Mouse (Mus musculus) embryonic facial prominence, embryonic 11.5 days (tissue): ENCODE data around the gene Sipa1l2. TPM values are rescaled to one million over a fixed set of nuclear protein-coding genes. Genes with fewer than 3 reads are reported as not detected.

Experiments
- ATAC-seq: fragments of 200-750 bp; cut with Nextera tagmentation; replicated peaks from 2 replicates; pipeline ENCODE4 v1.8.0; 2017; ENCODE audit warnings: low read depth; ENCODE audit not compliant: insufficient number of reproducible peaks, low FRiP score, low TSS enrichment
- DNase-seq: peaks from one replicate; pipeline ENCODE4 v3.0.0-alpha.2; 2015; ENCODE audit warnings: low spot score
- H3K27ac ChIP-seq: fragments of 300-500 bp; sonication (generic); replicated peaks from 2 replicates; pipeline ENCODE4 v1.5.1; 2014; ENCODE audit warnings: mild to moderate bottlenecking, low read depth, low read length, control low read depth
- H3K27me3 ChIP-seq: fragments of 300-500 bp; sonication (generic); 2 replicates; pipeline ENCODE4 v1.6.1; 2014; ENCODE audit warnings: mild to moderate bottlenecking, low read length, moderate library complexity, mixed read lengths; ENCODE audit not compliant: control insufficient read depth, insufficient read depth
- H3K36me3 ChIP-seq: fragments of 300-500 bp; sonication (generic); replicated peaks from 2 replicates; pipeline ENCODE4 v1.6.1; 2014; ENCODE audit warnings: low read depth, mild to moderate bottlenecking, low read length, moderate library complexity, mixed read lengths; ENCODE audit not compliant: control insufficient read depth, insufficient read depth
- H3K4me1 ChIP-seq: fragments of 300-500 bp; sonication (generic); 2 replicates; pipeline ENCODE4 v1.6.1; 2014; ENCODE audit warnings: low read length, mixed read lengths; ENCODE audit not compliant: control insufficient read depth, insufficient read depth
- H3K4me2 ChIP-seq: fragments of 300-500 bp; sonication (generic); 2 replicates; pipeline ENCODE4 v1.6.1; 2014; ENCODE audit warnings: low read depth, mild to moderate bottlenecking, control low read depth, low read length, moderate library complexity
- H3K4me3 ChIP-seq: fragments of 300-500 bp; sonication (generic); 2 replicates; pipeline ENCODE4 v1.5.1; 2014; ENCODE audit warnings: low read depth, low read length, control low read depth
- H3K9ac ChIP-seq: fragments of 300-500 bp; sonication (generic); replicated peaks from 2 replicates; pipeline ENCODE4 v1.6.1; 2014; ENCODE audit warnings: mild to moderate bottlenecking, control low read depth, low read length
- H3K9me3 ChIP-seq: fragments of 300-500 bp; sonication (generic); replicated peaks from 2 replicates; pipeline ENCODE4 v1.6.1; 2016; ENCODE audit warnings: mild to moderate bottlenecking, low read length, inconsistent platforms, mixed read lengths; ENCODE audit not compliant: control insufficient read depth
- WGBS: fragments of 180-500 bp; shearing (Covaris S2); extraction: QIAGEN DNeasy Blood & Tissue Kit; methylation state at CpG from one replicate; pipeline ENCODE4 v1.1.7; 2014; 5-methylcytosine and 5-hydroxymethylcytosine counted together
- polyA plus RNA-seq: library from polyadenylated mRNA; unstranded; fragments of >200 nt; fragmentation: Nextera tagmentation; extraction: Ambion mirVana; gene quantifications from 2 replicates; pipeline ENCODE4 v1.2.1, GENCODE M21; 2014

Sipa1l2 gene
- polyA plus RNA-seq, 1 experiment from 2014 or later: 9.4 TPM

DNA sequence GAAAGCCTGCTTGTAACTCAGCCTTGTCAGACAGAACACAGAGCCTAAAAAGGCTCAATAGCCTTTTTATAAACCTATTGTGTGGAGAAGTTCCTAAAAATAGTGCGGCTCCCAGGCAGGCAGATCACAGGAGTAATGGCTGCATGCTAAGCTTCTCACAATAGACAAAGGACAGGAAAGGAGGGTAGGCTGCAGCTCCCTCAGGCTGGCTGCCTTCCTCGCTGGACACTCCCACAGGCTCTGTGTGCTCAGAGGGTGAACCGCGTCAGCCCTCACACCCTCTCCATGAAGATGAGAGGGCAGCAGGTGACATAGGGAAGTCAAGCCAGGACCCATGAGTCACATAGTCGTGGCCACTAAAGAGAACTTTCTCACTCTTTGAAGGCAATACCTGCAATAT, 55.7 kb downstream of the Sipa1l2 start:
- H3K9me3 ChIP-seq: no peaks in the 10 kb centered on the region
- ATAC-seq (no peak), DNase-seq (no peak)
- no peak overlapping the region for H3K4me2 ChIP-seq
- WGBS: 22% methylated on average over 5 of the region's 5 CpGs
- no peaks in the 10 kb centered on the region for H3K27me3 ChIP-seq
- H3K27ac ChIP-seq: no peak overlapping the region
- H3K36me3 ChIP-seq: no peaks in the 10 kb centered on the region
- H3K4me1 ChIP-seq: no peaks in the 10 kb centered on the region; the same call in 1 of the 2 replicates
- H3K4me3 ChIP-seq: no peak overlapping the region
- H3K9ac ChIP-seq: no peak overlapping the region

GRCm38 (mm10) chr8:125513242-125513866, 56.3 kb downstream of the Sipa1l2 start:
- Histone ChIP-seq H3K36me3 (no peaks in the 10 kb centered on the region), H3K9me3 (no peaks in the 10 kb centered on the region), H3K4me2 (no peak overlapping the region), H3K27me3 (no peaks in the 10 kb centered on the region), H3K4me3 (no peak overlapping the region), H3K9ac (no peak overlapping the region), H3K27ac (no peak overlapping the region), H3K4me1 (no peaks in the 10 kb centered on the region; the same call in 1 of the 2 replicates)
- DNase-seq (no peak), ATAC-seq (no peak)
- 64% methylated on average over 5 of the region's 5 CpGs for WGBS

DNA sequence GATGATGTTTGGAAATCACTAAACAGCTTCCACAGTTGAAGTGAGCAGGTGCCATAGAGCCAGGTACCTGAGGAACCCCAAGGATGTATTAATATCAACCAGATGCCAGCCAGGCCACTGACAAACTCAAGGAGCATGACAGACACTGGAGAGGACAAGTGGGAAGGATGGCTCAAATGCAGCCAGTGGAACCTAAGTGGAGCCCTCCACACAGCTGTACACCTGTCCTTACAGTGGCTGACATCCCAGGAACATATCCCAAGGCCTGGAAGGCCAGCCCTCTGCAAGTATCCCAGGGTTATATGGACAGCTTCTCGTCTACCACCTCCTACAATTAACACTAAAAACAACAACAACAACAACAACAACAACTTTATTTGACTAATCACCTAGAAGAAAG, 57.0 kb downstream of the Sipa1l2 start:
- H3K9ac ChIP-seq: no peak overlapping the region
- no peak overlapping the region for H3K4me3 ChIP-seq
- H3K9me3 ChIP-seq: no peaks in the 10 kb centered on the region
- DNase-seq (no peak), ATAC-seq (no peak)
- no peaks in the 10 kb centered on the region for H3K27me3 ChIP-seq
- H3K4me2 ChIP-seq: no peak overlapping the region
- no peaks in the 10 kb centered on the region; the same call in 1 of the 2 replicates for H3K4me1 ChIP-seq
- no peak overlapping the region for H3K27ac ChIP-seq
- WGBS: 63% methylated on average over 1 of the region's 1 CpGs
- H3K36me3 ChIP-seq: no peaks in the 10 kb centered on the region

DNA sequence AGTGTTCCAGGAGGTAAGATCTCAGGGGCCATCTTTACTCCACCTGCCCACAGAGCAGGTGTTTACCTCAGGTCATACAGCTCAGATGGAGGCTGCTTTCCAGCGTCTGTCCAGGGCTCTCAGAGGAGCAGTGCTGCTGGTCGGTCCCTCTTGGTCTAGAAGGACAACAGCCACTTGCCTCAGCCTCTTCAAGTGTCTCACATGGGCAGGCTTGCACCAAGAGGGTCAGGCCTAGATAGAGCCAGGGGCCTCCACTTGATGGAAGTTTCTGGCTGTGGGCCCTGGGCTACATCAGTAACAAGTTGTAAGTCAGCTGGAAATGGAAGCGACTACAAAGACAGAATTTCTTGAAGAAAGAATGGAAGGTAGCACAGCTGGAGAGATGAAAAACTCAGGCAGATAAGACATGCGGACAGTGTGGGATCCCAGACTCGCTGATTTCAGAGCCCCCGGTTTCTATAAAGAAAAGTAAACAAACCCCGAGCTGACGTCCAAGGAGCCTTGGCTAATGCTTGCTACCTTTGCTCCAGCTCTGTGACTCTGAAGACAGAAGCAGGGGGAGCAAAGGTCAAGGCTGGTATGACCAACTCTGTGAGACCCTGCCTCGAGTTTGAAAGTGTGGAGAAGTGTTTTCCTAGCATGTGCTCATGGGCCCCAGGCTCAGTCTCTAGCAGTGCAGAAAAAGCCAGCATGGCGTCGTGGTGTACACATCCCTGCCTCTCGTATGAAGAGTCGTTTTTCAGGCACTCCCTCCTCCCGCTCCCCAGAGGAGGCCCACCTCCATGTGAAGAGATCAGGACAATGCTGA, 58.5 kb downstream of the Sipa1l2 start:
- H3K4me2 ChIP-seq: no peak overlapping the region
- no peak for ATAC-seq
- no peaks in the 10 kb centered on the region; the same call in 1 of the 2 replicates for H3K4me1 ChIP-seq
- no peaks in the 10 kb centered on the region for H3K36me3 ChIP-seq
- H3K4me3 ChIP-seq: no peak overlapping the region
- 52% methylated on average over 14 of the region's 14 CpGs for WGBS
- no peaks in the 10 kb centered on the region for H3K27me3 ChIP-seq
- no peak overlapping the region for H3K27ac ChIP-seq
- H3K9me3 ChIP-seq: no peaks in the 10 kb centered on the region
- DNase-seq: no peak
- no peak overlapping the region for H3K9ac ChIP-seq

DNA sequence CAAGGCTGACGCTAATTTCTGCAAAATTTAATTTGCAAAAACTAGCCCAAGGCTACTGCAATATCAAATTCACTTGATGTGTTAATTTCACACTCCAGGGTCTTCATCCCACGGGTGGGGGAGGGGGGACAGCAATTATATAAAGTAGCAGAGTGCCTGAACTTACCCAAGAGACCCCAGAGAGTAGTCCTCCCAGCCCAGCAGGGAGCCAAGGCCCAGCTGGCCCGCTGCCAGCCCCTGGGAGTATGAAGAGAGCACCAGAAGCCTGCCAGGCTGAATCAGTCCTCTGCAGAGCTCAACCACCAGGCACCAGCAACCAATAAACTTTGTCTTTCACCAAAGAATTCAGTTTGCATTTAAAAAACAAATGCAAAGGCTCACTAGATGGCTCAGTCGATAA, 59.8 kb downstream of the Sipa1l2 start:
- H3K4me1 ChIP-seq: no peaks in the 10 kb centered on the region; the same call in 1 of the 2 replicates
- H3K4me2 ChIP-seq: no peak overlapping the region
- DNase-seq (peak; percentile 25), ATAC-seq (no peak)
- H3K4me3 ChIP-seq: no peak overlapping the region
- WGBS: 22% methylated on average over 4 of the region's 4 CpGs
- H3K27me3 ChIP-seq: no peaks in the 10 kb centered on the region
- H3K9me3 ChIP-seq: no peaks in the 10 kb centered on the region
- H3K9ac ChIP-seq: no peak overlapping the region
- no peak overlapping the region for H3K27ac ChIP-seq
- H3K36me3 ChIP-seq: no peaks in the 10 kb centered on the region

DNA sequence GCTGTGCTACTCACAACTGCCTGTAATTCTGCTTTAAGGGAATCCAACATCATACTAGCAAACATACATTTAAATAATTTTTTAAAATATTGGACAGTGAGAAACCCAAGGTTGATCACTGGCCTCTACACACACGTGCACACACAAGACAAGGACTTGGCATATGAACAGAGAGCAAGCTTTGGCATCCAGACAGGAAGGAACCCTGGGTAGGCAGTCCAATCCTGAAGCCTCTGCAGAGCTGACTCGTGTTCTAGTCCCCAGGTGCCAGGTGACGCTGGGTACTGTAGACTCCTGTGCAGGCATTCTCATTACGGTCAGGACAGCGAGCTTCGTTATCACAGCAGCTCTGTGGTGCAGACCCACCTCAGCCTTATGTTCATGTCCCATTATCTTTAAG, 60.4 kb downstream of the Sipa1l2 start:
- Histone ChIP-seq H3K36me3 (no peaks in the 10 kb centered on the region), H3K4me1 (no peaks in the 10 kb centered on the region; the same call in 1 of the 2 replicates), H3K9ac (no peak overlapping the region), H3K4me3 (no peak overlapping the region), H3K4me2 (no peak overlapping the region), H3K27ac (no peak overlapping the region), H3K9me3 (no peaks in the 10 kb centered on the region), H3K27me3 (no peaks in the 10 kb centered on the region)
- WGBS: 82% methylated on average over 6 of the region's 6 CpGs
- no peak for DNase-seq
- no peak for ATAC-seq

GRCm38 (mm10) chr8:125507291-125507690, 62.3 kb downstream of the Sipa1l2 start:
- WGBS: 79% methylated on average over 8 of the region's 8 CpGs
- Histone ChIP-seq H3K9me3 (no peaks in the 10 kb centered on the region), H3K9ac (no peak overlapping the region), H3K4me2 (no peak overlapping the region), H3K4me1 (no peaks in the 10 kb centered on the region; the same call in 1 of the 2 replicates), H3K4me3 (no peak overlapping the region), H3K36me3 (no peaks in the 10 kb centered on the region), H3K27me3 (no peaks in the 10 kb centered on the region), H3K27ac (no peak overlapping the region)
- no peak for DNase-seq
- no peak for ATAC-seq

DNA sequence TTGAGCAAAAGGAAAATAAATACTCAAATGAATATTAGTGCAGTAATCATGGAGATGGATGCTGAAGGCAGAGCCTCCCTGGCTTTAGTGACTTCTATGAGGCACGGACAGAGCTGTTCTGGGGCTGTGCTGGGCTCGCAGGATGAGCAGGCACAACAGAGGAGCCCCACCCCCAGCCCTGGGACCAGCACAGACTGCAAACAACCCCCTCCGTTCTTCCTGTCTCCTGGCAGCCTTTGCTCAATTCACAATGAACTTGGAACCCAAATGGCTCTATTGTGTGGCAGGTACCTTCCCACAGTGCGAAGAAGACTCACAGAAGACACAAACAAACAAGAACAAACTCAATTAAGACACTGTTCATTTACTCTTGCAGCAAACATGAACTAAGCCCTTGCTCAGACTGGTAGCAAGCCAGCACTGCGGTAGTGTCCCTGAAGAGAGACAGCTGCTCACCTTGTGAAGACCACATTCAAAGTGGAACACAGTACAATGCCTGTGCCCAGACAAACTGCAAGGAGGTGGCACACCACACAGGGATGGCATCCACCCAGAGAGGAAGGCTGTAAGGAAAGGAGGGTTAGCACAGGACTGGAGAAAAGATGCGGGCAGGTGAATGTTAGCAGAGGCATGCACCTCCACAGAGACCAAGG, 64.9 kb downstream of the Sipa1l2 start:
- H3K9ac ChIP-seq: no peak overlapping the region
- no peaks in the 10 kb centered on the region for H3K27me3 ChIP-seq
- ATAC-seq (no peak), DNase-seq (no peak)
- no peak overlapping the region for H3K4me2 ChIP-seq
- WGBS: 39% methylated on average over 6 of the region's 6 CpGs
- no peak overlapping the region for H3K4me3 ChIP-seq
- H3K27ac ChIP-seq: no peak overlapping the region
- no peaks in the 10 kb centered on the region for H3K9me3 ChIP-seq
- no peaks in the 10 kb centered on the region; the same call in 1 of the 2 replicates for H3K4me1 ChIP-seq
- no peaks in the 10 kb centered on the region for H3K36me3 ChIP-seq
